Mouse (Mus musculus) cerebellum, postnatal 14 days (tissue): Measurements from ENCODE around the gene Btg1.
A peak's percentile ranks its signal among the peaks of the same experiment; 100 is the strongest.

Source experiments
- DNase-seq, 2 experiments: peaks; one replicate each; pipeline ENCODE4 v3.0.0; 2021; ENCODE audit warnings: mixed read lengths in 2 of 2

Btg1 gene

DNA sequence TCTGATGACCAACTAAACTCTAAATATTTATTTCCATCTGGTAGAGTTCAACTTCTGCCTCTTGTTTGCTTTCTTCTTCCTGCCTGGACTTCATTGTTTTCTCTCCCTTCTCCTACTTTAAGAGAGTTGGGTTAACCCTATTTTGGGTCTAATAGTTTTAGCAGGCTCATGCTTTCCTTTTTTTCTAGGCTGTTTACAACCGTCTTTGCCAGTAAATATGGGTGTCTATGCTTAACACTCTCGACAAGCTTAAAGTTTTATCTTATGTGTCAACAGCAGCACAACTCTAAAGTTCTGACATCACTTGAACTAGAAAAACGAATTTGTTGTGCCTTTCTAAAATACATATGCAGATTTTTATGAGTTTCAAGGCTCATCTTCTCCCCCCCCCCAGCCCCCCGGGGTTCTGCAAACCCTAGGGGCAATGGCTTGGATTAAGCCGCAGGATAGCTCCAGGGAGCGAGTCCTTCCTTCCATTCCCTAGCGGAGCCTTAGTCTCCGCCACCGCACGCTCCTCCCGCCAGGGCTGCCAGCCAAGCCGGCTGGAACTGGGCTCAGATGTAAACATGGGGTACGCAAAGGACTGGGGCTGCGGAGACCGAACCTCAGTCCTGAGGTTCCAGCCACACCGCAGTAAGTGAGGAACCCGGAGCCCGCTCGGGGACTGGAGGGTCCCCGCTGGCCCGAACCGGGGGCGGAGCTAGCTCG is 651 bp upstream of the Btg1 start:
- DNase-seq = no peak

DNA sequence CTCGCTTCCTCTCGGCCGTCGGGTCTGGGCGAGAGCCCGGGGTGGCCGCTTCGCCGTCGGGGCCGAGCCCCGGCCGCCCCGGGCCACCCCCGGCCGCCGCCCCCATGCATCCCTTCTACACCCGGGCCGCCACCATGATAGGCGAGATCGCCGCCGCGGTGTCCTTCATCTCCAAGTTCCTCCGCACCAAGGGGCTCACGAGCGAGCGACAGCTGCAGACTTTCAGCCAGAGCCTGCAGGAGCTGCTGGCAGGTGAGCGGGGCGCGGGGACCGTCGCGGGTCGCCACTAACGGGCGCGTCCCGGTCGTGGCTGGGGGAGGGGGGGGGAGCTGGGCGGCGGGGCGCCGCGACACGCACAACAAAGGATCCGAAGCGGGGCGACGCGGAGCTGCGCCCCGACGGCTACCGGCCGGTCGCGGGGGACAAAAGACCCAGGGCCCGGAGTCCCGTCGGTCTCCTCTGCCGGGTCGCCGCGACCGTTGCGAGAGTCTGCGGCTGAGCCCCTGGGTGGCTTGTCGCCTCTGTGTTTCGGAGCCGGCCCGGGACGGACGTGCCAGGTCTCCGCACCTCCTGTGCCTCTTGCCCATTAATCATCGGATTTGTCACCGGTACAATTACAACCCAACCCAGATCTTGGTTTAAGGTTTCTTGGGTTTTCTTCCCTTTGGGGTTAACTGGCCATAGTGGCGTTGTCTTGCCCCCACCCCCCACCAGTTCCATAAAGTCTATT is 580 bp downstream of the Btg1 start:
- peak; percentile 72 for DNase-seq

DNA sequence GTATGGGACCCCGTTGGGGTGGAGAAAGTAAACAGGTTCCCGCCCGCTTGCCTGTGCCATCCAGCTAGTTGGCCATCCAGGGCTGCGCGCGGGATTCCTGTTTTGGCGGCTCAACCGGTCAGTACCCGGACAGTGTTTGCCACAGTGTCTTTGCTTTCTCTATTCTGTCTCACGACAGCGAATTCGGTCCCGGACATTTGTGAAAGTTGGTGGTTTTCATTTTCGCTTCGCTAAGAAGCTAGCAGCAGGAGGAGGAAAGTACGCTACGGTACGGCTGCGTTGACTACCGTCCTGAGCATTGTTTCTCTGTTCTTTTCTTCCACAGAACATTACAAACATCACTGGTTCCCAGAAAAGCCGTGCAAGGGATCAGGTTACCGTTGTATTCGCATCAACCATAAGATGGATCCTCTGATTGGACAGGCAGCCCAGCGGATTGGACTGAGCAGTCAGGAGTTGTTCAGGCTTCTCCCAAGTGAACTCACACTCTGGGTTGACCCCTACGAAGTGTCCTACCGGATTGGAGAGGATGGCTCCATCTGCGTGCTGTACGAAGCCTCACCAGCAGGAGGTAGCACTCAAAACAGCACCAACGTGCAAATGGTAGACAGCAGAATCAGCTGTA is 1.3 kb downstream of the Btg1 start:
- peak; percentile 80 to 81 for DNase-seq

DNA sequence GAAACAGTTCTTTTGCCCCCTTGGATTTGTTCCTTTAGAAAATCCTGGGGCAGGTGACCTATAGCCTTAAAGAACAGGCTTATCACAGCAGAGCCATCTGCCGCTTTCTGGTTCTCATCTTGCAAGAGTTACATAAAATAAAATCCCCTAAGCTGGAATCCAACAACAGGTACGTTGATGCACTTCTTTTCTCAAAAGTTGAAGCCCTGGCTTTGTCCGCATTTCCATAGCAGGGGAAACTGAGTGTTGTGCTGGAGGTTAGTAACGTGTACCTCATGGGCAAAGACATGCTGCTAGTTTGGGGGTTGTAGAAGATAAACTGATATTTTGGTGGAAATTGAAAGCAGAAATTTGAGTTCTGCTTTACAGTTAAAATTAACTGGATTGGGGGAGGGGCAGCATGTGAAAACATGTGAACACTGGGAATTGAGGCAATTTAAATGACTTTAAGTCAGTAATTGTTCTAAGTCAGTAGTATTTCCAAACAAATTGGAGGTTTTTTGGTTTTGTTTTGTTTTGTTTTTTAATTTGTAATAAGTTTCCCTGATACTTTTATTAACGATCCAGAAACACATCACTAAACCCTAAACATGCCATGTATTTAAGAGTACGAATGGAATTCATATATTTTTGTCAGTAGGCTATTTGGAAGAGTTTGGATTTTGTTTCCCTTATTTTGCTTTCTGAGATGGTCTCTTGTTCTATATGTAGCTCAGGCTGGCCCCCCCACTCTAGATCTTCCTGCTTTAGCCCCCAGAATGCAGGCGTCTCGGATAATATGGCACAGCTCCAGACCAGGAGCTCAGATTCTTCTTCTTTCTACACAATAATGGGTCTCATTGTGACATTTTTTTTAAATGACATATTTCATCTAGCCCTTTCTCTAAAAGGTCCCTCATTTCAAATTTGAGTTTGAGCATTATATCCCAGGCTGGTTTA is 3.4 kb downstream of the Btg1 start:
- peak; percentile 48 to 55 for DNase-seq

DNA sequence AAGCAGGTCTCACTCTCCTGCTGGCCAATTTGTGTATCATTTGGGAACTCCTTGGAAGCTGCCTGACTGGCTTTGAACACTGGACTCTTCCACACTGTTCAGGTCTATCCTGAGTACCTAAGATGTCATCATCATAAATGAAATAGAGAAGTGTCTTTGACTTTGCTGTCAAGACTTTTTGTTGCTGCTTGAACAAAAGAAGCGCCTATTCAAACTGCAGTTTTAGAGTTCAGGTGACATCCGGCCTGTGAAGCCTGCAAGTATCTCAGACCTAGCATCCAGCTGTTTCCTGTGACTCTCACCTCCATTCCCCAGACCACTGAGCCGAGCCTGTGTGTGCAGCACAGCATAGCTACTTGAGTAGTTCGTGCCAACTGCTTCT is 4.1 kb downstream of the Btg1 start:
- DNase-seq = peak in 1 of 2 experiments; percentile 61

DNA sequence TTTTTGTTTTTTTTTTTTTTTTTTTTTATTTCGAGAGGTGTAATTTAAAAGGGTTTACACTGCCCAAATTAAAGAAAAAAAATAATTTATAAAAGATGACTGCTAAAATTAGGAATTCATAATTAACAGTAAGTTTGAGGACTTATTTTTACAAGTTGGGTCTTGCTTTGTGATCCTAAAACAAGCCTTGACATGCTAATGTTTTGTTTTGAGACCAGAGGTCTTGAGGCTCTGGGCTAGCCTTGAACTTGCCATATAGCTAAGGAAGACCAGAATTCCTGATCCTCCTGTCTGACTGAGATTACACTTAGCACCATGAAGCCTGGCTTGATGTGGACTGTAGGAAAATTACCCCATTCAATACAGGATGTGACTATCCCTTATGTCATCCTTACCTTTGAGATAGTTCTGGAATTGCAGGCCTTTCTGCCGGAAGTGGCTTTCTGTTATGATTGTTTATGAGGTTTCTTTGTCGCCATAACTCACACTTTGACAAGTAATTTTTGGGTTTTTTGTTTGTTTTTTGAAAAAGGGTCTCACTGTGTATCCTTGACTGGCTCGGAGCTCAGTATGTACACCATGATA is 4.6 kb downstream of the Btg1 start:
- no peak for DNase-seq

DNA sequence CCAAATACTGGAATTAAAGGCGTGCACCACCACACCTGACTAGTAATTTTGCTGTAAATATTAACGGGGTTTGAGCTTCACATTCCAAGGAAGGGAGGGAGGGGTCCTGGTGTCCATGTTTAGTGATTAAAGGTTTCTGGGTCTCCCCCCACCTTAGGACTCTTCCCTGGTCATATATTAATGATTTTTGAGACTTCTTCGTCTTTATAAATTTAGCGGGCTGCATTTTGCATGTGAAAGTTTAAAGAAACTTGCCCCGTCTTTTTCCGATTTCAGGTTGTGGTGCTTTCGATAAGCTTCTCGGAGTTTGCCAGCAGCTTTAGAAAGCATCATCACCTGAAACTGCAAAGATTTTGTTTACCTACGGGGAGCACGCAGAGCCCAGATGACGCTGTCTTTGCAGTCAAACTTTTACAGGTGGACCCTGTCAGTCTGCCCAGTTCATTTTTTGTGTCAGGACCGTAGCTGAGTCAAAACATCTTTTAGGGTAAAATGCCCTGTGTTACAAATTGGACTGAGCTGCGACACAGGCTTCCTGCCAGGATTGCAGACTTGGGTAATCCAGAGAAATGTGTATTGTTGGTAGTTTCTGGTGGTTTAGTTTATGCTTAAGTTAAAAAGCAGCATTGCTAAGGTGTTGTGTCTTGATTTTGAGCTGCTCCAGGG is 5.3 kb downstream of the Btg1 start:
- peak; percentile 46 to 72 for DNase-seq

DNA sequence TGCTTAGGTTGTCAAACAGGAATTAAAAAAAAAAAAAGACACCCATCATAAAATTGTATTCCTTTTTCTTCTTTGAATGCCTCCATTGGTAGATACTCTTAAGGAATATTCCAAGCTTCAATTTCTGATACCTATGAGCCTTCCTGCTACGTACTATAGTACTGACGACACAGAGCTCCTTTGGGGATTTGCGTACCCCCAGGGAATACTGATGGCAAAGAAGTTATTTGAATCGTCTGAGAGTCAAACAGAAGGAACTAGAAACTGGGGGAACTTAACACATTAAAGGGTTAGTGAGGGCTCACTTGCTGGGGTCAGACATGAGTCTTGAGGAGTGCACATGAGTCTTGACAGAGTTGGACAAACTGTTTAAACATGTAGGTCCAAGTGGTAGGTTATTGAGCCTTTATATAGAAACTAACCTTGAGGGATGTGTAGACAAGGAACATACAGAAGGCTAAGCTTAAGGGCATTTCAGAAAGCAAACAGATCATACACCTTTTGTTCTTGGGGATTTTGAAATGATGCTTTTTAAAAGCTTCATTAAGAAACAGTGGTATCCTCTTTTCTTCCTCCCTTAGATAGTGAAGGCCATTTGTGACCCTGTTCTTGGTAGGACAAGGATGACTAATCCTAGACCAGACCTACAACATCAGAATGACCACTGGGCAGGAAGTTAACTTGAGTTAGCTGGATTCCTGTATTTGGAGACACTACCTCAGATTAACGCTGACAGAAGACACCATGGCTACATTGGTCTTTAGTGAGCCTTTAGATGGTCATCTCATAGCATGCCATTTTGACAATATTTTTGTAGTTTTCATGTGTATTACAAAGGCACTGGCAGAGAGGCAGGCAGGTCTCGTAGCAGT is 6.2 kb downstream of the Btg1 start:
- DNase-seq = no peak

DNA sequence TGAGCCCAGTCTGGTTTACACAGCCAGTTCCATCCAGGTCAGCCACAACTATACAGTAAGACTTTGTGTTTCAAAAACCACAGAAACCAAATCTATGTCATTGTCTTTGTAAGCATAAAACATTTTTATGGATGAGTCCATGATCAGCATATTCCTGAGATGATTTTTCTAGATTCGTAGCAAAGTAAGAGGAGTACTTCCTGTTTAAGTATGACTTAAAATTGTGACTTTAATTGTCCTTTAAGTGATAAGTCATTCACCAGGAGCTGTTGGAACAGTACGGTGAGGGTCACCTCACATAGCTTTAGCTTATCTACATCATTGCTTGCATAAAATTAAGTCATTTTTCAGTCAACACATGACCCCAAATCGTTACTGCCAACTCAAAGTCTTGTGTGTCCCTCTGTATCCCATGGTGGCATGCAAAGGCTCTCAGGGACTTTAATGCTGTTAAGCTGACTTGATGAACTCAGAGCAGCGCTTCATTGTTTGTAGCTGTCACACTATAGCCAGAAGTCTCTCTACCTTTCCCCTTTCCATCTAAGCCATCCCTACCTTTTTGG is 6.9 kb downstream of the Btg1 start:
- no peak for DNase-seq

DNA sequence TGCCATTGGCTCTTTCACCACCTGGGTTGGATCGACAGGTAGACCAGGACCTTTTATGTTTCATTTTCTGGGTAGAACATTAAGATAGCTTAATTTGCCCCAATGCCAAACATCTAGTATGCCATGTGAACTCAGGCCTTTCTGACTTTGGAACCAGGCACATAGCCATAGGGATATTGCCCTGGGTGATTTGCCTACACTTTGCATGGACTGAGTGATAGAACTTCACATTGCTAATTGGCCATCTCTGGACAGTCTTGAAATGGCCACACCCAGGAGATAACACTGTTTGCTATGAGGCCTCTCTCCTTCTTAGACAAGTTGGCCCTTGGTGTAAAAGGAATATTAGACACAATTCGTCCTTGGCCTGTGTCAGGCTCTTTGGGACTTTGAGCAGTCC is 7.6 kb downstream of the Btg1 start:
- DNase-seq = no peak

DNA sequence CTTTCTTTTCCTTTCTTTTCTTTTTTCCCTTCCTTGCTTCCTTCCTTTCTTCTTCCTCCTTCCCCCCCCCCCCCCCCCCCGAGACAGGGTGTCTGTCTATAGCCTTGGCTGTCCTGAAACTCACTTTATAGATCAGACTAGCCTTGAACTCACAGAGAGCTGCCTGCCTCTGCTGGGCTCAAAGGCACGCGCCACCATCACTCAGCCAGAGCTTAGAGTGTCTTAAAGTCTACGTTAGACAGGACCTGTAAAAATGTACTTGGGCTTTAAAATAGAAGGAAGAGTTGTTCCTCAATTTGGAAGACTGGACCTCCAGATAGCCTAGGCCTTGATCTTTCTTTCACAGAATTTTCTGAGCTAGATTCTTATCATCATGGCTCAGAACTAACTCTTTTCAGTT is 8.3 kb downstream of the Btg1 start:
- no peak for DNase-seq

DNA sequence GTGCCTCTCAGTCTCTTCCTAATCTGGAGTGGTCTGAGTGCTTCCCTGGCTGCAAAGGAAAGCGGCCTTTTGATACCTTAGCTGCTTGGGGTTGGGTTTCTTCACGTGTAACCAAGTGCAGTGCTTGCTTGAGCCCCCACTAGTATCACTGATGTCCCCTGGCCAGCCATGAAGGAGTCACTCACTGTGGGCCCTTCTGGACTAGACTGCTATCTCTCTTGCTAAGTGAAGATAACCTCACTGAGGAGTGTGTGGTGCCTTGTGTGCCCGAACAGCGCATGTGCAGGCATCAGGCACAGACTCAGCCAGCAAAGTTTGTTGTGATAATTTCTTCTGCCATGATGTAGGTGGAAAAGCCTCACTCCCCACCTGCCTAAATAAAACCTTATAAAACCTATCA is 8.9 kb downstream of the Btg1 start:
- peak in 1 of 2 experiments; percentile 55 for DNase-seq

DNA sequence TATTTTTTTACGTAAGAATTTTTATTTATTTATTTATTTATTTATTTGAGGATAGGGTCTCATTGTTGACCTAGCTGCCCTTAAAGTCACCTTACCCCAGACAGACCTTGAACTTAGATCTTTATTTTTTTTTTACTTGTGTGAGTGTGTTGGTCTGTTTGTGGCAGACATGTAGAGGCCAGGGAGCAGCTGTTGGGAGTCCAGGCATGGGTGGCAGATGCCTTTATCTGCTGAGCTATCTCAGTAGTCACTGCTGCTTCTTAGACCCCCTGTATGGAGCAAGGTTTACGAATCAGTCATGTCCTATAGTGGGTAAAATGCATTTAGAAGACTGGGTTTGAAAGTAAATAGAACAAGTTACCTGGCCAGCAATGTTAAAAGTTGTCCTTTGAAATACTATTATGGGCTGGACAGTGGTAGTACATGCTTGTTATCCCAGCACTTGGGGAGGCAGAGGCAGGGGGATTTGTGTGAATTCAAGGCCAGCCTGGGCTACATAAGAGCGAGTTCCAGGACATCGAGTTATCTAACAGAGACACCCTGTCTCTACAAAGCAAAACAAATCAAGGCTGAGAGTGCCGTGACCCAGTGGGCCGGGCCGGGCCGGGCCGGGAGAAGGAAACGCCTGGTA is 9.4 kb downstream of the Btg1 start:
- DNase-seq = no peak

DNA sequence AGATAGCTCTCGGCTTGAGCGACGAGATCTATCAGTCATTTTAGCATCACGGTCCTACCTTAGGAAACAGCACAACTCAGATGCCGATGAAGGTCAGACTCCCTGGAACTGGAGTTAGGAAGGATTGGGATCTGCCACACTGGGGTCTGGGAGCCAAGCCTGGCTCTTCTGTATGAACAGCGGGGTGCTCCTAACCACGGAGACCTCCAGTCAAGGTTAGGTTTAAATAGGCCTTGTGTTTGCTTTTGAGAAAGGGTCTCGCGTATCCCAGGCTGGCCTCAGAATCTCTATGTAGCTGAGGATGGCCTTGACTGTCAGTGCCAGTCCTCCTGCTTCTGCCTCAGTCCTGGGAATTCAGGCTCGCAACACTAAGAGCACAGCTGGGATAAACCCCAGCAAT is 10.5 kb downstream of the Btg1 start:
- DNase-seq = no peak

DNA sequence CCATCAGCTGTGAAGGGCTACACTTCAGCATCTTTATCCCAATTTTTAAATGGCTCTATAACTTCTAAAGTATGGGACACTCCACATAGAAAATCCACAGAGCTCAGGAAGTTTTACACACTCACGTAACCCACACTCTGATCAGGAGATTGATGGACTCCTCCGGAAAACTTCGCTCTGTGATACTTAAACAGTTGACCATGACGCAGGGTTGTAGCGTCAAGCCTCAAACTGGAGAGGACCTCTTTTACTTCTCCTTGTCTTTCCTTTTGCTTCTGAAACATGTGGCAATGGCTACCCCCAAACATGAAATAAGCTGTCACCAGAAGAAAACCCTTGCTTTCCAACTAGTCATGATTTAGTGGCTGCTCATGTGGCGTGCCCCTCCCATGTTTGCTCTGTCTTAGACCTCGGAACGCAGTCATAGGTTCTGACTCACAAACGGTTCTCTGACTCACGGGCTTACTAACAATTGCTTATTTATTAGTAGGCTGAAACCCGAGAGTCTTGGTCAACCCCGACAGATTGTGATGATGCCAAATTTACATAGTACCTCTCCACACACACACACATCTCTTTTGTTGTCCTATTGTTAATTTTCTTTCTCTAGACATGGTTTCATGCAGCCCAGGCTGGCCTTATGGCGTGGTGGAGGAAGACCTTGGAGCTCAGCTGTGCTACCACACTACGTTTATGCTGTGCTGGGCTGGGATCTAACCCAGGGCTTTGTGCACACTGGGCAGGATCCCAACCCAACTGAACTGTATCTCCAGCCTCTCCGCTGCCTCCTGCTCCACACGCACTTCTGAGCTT is 11.5 kb downstream of the Btg1 start:
- peak; percentile 44 to 67 for DNase-seq

DNA sequence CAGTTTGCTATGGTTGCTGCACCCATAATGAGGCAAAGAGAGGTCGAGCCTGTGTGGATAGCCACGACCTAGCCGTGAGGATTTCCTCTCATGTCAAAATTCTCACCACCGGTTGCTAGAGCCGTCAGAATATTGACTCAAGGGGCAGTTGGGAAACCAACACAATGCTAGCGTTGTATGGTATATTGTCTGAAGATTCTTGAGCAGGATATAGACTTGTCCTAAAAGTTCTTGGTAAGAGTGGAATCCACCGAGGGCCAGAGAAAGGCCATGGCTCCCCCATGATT is 12.1 kb downstream of the Btg1 start:
- DNase-seq = no peak

DNA sequence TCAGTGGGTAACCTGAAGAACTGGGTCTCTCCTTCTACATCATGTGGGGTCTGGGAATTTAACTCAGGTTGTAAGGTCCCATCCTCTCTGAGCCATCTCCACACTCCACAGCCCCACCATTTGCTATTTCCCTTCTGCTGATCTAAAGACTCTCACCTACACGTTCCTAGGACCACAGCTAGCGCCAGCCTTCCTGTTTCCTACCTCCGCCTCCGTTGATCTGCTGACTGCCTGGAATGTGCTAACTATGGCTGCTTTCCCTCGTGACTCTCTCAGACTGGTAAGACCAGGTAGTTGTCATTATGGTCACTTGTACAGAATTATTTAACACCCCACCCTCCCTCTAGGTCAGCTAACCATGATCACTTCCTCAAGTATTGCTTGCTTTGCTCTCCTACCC is 13.3 kb downstream of the Btg1 start:
- DNase-seq = no peak

DNA sequence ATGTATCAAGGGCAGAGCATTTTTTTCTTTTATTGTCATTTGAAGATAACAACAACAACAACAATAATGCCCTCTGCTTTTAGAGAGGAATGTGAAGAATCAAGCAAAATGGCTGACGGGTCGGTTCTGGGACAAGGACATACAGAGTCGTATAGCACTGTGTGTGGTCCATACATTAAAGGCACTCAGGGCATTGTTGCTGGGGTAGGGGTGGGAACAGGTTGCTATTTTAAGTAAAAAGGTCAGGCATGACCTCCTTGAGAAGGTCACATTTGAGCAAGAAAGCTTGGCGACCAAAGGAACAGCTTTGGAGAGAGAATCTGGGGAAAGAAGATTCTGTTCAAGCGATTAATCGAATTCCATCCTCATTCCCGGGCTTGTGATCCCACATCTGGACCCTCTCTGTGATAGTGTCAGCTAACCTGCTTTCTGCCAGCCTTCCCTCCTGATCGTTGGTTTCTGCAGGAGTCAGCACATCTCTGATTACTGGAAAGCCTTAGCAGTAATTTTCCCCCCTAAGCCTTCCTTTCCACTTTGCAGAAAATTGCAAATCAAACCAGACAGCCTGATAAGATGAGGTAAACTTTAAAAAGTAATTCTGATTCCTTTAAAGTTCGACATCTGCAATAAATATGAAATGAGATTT is 14.4 kb downstream of the Btg1 start:
- no peak for DNase-seq
